Mouse (Mus musculus) lung, embryonic 16.5 days (tissue): ENCODE results near the gene Cpd. TPM values are rescaled to one million over a fixed set of nuclear protein-coding genes. Genes with fewer than 3 reads are reported as not detected.
A peak's percentile ranks its signal among the peaks of the same experiment; 100 is the strongest.

Experiments used
- ATAC-seq: fragments of 200-750 bp; cut with Nextera tagmentation; 2 replicates; pipeline ENCODE4 v1.8.0; 2017; ENCODE audit warnings: low read depth, mild to moderate bottlenecking, moderate library complexity
- H3K27ac ChIP-seq: fragments of 300-500 bp; sonication (generic); 2 replicates; pipeline ENCODE4 v1.5.1; 2014; ENCODE audit warnings: mild to moderate bottlenecking, control low read depth, low read length
- H3K27me3 ChIP-seq: fragments of 300-500 bp; sonication (generic); 2 replicates; pipeline ENCODE4 v1.6.1; 2014; ENCODE audit warnings: low read depth, low read length, mixed read lengths; ENCODE audit not compliant: control insufficient read depth, insufficient read depth
- H3K36me3 ChIP-seq: fragments of 300-500 bp; sonication (generic); 2 replicates; pipeline ENCODE4 v1.6.1; 2014; ENCODE audit warnings: low read length; ENCODE audit not compliant: control insufficient read depth, insufficient read depth
- H3K4me1 ChIP-seq: fragments of 300-500 bp; sonication (generic); replicated peaks from 2 replicates; pipeline ENCODE4 v1.6.1; 2014; ENCODE audit warnings: low read length, mixed read lengths; ENCODE audit not compliant: control insufficient read depth, insufficient read depth
- H3K4me2 ChIP-seq: fragments of 300-500 bp; sonication (generic); 2 replicates; pipeline ENCODE4 v1.6.1; 2014; ENCODE audit warnings: low read depth, low read length, control low read depth
- H3K4me3 ChIP-seq: fragments of 300-500 bp; sonication (generic); 2 replicates; pipeline ENCODE4 v1.5.1; 2014; ENCODE audit warnings: mild to moderate bottlenecking, low read length, control low read depth
- H3K9ac ChIP-seq: fragments of 300-500 bp; sonication (generic); 2 replicates; pipeline ENCODE4 v1.6.1; 2014; ENCODE audit warnings: low read length, control low read depth
- H3K9me3 ChIP-seq: fragments of 300-500 bp; sonication (generic); 2 replicates; pipeline ENCODE4 v1.6.1; 2016; ENCODE audit warnings: low read length; ENCODE audit not compliant: control insufficient read depth
- WGBS: fragments of 180-500 bp; shearing (Covaris S2); extraction: QIAGEN DNeasy Blood & Tissue Kit; methylation state at CpG from one replicate; pipeline ENCODE4 v1.1.7; 2014; 5-methylcytosine and 5-hydroxymethylcytosine counted together
- polyA plus RNA-seq: library from polyadenylated mRNA; unstranded; fragments of >200 nt; fragmentation: Nextera tagmentation; extraction: Ambion mirVana; gene quantifications from 2 replicates; pipeline ENCODE4 v1.2.1, GENCODE M21; 2015

Cpd gene
- polyA plus RNA-seq, 1 experiment from 2014 or later: 13.4 TPM

DNA sequence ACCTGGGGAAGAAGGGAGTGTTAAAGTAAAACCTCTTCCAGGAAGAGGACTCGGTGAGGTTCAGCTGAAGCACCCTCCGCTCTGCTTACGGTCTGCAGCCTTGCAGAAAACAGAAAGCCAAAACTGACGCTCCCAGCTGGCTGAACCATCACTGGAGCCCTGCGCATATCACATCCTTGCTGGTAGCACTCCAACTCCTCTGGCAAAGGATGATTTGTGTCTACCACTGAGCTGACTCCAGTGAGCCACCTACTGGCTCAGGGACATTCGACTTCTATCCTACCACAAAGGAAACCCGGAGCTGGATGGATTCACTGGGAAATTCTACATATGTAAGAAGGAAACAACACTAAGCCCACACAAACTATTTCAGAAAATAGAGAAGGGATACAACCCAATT is 102.3 kb downstream of the Cpd start:
- Histone ChIP-seq H3K36me3 (peaks cover 28% of the 10 kb centered on the region), H3K4me2 (no peak overlapping the region), H3K4me3 (no peak overlapping the region), H3K9ac (no peak overlapping the region), H3K27ac (no peak overlapping the region), H3K27me3 (no peaks in the 10 kb centered on the region), H3K9me3 (no peaks in the 10 kb centered on the region), H3K4me1 (no peaks in the 10 kb centered on the region)
- ATAC-seq: no peak
- WGBS: 61% methylated on average over 7 of the region's 7 CpGs

DNA sequence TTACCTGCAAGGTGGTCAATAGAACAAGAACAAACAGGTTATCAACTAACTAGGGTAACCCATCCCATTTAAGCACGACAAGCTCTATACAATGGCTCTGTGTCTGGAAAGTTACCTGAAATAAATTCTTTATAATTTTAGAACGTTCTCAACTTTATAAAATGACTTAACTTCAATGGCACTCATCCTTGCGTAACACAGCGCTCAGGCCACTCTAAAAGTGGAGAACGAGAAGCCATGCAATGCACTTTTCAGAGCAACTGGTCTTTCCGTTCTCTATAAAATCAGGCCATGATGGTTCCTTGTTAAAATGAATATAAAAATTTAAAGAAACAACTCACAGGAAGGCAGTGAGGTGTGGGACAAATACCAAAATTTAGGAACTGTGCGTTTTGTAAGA is 104.3 kb downstream of the Cpd start:
- no peak for ATAC-seq
- Histone ChIP-seq H3K27me3 (no peaks in the 10 kb centered on the region), H3K4me2 (no peak overlapping the region), H3K4me3 (no peak overlapping the region), H3K9me3 (no peaks in the 10 kb centered on the region), H3K27ac (no peak overlapping the region), H3K4me1 (no peaks in the 10 kb centered on the region), H3K9ac (no peak overlapping the region), H3K36me3 (peaks cover 18% of the 10 kb centered on the region)
- WGBS: 85% methylated on average over 7 of the region's 7 CpGs

DNA sequence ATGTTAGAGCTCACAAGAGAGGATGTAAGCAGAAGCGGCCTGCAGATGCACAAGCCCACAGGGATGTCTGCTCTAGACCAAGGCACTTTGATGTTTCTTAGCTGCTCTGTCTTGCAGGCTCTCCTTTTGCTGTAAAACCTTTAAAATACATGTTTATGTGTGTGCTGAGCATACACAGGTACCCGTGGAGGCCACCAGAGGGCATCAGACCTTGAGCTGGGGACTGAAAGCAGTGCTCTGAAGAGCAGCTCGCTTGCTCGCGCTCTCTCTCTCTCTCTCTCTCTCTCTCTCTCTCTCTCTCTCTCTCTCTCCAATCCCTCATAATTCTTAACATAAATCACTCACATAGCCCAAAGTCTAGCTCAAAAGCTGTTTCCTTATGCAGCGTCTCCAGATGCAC is 107.7 kb downstream of the Cpd start:
- H3K4me2 ChIP-seq: no peak overlapping the region
- H3K4me1 ChIP-seq: no peaks in the 10 kb centered on the region
- no peak for ATAC-seq
- 79% methylated on average over 6 of the region's 6 CpGs for WGBS
- H3K9ac ChIP-seq: no peak overlapping the region
- H3K36me3 ChIP-seq: peaks cover 7% of the 10 kb centered on the region; the same call in 1 of the 2 replicates
- H3K9me3 ChIP-seq: no peaks in the 10 kb centered on the region
- H3K4me3 ChIP-seq: no peak overlapping the region
- no peaks in the 10 kb centered on the region for H3K27me3 ChIP-seq
- no peak overlapping the region for H3K27ac ChIP-seq

DNA sequence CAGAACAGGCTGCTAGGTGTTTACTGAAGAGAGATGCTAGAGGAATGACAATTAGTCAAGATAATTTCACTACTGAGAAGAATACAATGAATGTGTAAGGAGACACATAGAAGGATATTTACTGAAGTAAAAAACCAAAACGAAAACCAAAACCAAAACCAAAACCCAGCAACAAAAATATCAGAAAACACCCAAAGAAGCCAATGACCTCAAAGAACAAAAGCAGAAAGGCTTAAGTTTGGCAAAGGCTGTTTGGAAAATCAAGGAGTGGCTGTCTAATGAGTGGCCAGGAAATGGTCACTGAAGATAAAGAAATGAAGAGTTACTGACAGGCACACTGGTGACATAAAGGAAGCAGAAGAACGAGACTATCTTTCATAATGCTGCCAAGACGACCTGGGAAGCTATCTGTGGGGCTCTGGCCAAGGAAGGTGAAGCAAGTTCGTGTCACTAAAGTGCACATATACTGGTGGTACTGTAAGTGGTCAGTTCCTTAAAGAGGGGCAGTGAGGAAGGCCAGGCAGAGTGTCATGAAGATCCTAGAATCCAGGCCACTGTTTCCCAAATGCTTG is 111.0 kb downstream of the Cpd start:
- no peaks in the 10 kb centered on the region for H3K27me3 ChIP-seq
- 0 out of 2 replicates have a peak overlapping the region, but pooled peaks have one; percentile 15 for H3K27ac ChIP-seq
- H3K36me3 ChIP-seq: peaks cover 14% of the 10 kb centered on the region
- no peak overlapping the region for H3K9ac ChIP-seq
- ATAC-seq: no peak
- H3K4me3 ChIP-seq: no peak overlapping the region
- WGBS: 55% methylated on average over 4 of the region's 4 CpGs
- no peaks in the 10 kb centered on the region for H3K9me3 ChIP-seq
- H3K4me2 ChIP-seq: no peak overlapping the region
- no peaks in the 10 kb centered on the region for H3K4me1 ChIP-seq

DNA sequence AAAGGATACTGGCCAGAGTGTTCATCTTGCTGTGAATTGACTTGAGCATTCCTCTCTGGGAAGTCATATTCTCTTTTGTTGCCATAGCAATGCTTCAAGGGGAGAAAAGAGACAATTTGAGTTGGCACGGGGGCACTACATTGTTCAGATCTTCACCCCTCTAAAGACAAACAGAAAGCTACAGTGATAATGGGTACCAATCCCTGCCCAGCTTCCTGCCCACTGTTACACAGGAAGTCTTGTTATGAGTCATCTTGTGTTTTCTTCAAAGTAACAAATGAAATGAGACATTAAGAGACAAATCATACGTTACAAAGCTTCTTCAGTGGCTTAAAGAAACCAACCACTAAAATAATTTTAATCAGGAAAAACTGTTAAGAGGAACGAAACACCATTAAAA is 112.3 kb downstream of the Cpd start:
- no peak for ATAC-seq
- no peaks in the 10 kb centered on the region for H3K27me3 ChIP-seq
- no peak overlapping the region for H3K9ac ChIP-seq
- 69% methylated on average over 3 of the region's 3 CpGs for WGBS
- no peaks in the 10 kb centered on the region for H3K9me3 ChIP-seq
- no peak overlapping the region for H3K4me2 ChIP-seq
- no peak overlapping the region for H3K27ac ChIP-seq
- peaks cover 18% of the 10 kb centered on the region for H3K36me3 ChIP-seq
- no peaks in the 10 kb centered on the region for H3K4me1 ChIP-seq
- no peak overlapping the region for H3K4me3 ChIP-seq

DNA sequence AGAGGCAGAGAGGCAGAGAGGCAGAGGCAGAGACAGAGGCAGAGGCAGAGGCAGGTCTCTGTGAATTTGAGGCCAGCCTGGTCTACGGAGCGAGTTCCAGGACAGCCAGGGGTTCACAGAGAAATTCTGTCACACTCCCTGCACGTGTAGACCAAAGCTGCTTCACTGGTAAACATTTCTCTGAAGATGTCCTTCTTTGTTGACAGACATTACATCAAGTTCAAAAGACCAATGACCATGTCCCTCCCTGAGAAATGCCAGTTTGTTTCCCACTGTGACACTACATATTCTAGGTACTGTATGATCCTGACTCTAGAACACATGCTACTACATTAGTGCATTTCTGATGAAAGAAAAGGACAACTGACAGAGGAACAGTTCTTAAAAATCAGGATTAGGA is 116.2 kb downstream of the Cpd start:
- H3K27ac ChIP-seq: no peak overlapping the region
- H3K9ac ChIP-seq: no peak overlapping the region
- no peak overlapping the region for H3K4me2 ChIP-seq
- ATAC-seq: no peak
- WGBS: 75% methylated on average over 3 of the region's 3 CpGs
- no peaks in the 10 kb centered on the region for H3K9me3 ChIP-seq
- no peaks in the 10 kb centered on the region for H3K27me3 ChIP-seq
- H3K4me1 ChIP-seq: no peaks in the 10 kb centered on the region
- H3K4me3 ChIP-seq: no peak overlapping the region
- H3K36me3 ChIP-seq: peaks cover 22% of the 10 kb centered on the region

Other genes with a start within 250 kb of the Cpd start
- gene Abr, start 224.7 kb downstream of the Cpd start, polyA plus RNA-seq: 19.1 and 21.6 TPM in 2 replicates
- gene Bhlha9, start 174.5 kb downstream of the Cpd start, polyA plus RNA-seq: 0.20 TPM in 1 of 2 replicates, not detected in the other
- 1.1 and 1.2 TPM in 2 replicates for gene Trarg1, start 167.2 kb downstream of the Cpd start, polyA plus RNA-seq
- 27.6 and 29.9 TPM in 2 replicates for gene Gosr1, start 83.4 kb downstream of the Cpd start, polyA plus RNA-seq
- 0.11 and 0.47 TPM in 2 replicates for gene Tmigd1, start 55.1 kb upstream of the Cpd start, polyA plus RNA-seq
- 163 and 165 TPM in 2 replicates for gene Blmh, start 77.8 kb upstream of the Cpd start, polyA plus RNA-seq
- 1.4 and 1.5 TPM in 2 replicates for gene Slc6a4, start 151.6 kb upstream of the Cpd start, polyA plus RNA-seq
- gene Nsrp1, start 231.4 kb upstream of the Cpd start, polyA plus RNA-seq: 66.2 and 70.3 TPM in 2 replicates